Mouse (Mus musculus): Measurements from ENCODE around the gene Map3k10.

GRCm38 (mm10) chr7:27673575-27674131 is 745 bp downstream of the Map3k10 start:
- TF ChIP-seq CTCF (conservative IDR thresholded peaks at IDR 0.05; ENCODE audit: low read length): no peak
- no peak for TF ChIP-seq POU5F1 (IDR thresholded peaks at IDR 0.05; ENCODE audit: borderline replicate concordance, low read length)

Data from E14TG2a.4 (cell line).